Mouse (Mus musculus) CH12.LX (cell line): ENCODE data around the gene Actb. TPM values are rescaled to one million over a fixed set of nuclear protein-coding genes. Genes with fewer than 3 reads are reported as not detected.
A peak's percentile ranks its signal among the peaks of the same experiment; 100 is the strongest.

Experiments used
- DNase-seq: peaks from one replicate; pipeline ENCODE4 v3.0.0-alpha.2; 2013; ENCODE audit errors: extremely low read depth
- H3K27ac ChIP-seq: 2 replicates; pipeline ENCODE4 v1.5.1; 2012; ENCODE audit warnings: low read depth, mild to moderate bottlenecking, control low read depth, moderate library complexity; ENCODE audit not compliant: insufficient read depth
- H3K27me3 ChIP-seq: replicated peaks from 2 replicates; pipeline ENCODE3; 2012; ENCODE audit warnings: inconsistent platforms
- H3K36me3 ChIP-seq, 2 experiments: replicated peaks in 1 of 2; 2 replicates each; pipeline versions ENCODE3 to v1.6.1; 2012; ENCODE audit warnings: inconsistent platforms in 1 of 2, low read length in 1 of 2, mild to moderate bottlenecking in 1 of 2, mixed read lengths in 1 of 2, moderate library complexity in 1 of 2; ENCODE audit not compliant: control insufficient read depth in 1 of 2, insufficient read depth in 1 of 2
- H3K4me1 ChIP-seq, 2 experiments: 2 replicates each; pipeline ENCODE4 v1.6.1; 2012; ENCODE audit warnings: inconsistent platforms in 1 of 2, moderate library complexity in 1 of 2; ENCODE audit not compliant: insufficient read depth in 2 of 2, control insufficient read depth in 1 of 2
- H3K4me2 ChIP-seq: 2 replicates; pipeline ENCODE4 v1.6.1; 2012; ENCODE audit warnings: low read depth, mild to moderate bottlenecking, control low read depth; ENCODE audit not compliant: poor library complexity, insufficient read depth, severe bottlenecking
- H3K4me3 ChIP-seq, 3 experiments: fragments of 150-350 bp in 1 of 3; sonication (generic) in 1 of 3; replicated peaks in 1 of 3; 2 replicates each; pipeline versions ENCODE3 to v1.5.1; 2011 to 2012; ENCODE audit warnings: low read depth in 2 of 3, low read length in 2 of 3, mild to moderate bottlenecking in 2 of 3, moderate library complexity in 2 of 3, control low read depth in 1 of 3, improper control_type of control experiment in 1 of 3, inconsistent platforms in 1 of 3, mixed read lengths in 1 of 3; ENCODE audit not compliant: poor library complexity in 1 of 3
- H3K79me2 ChIP-seq: replicated peaks from 2 replicates; pipeline ENCODE4 v1.6.1; 2012; ENCODE audit warnings: mild to moderate bottlenecking, moderate library complexity; ENCODE audit not compliant: control insufficient read depth, poor library complexity, insufficient read depth, severe bottlenecking; ENCODE audit errors: extremely low read depth
- H3K9ac ChIP-seq: 2 replicates; pipeline ENCODE4 v1.6.1; 2012; ENCODE audit warnings: low read depth, mild to moderate bottlenecking, control low read depth, moderate library complexity; ENCODE audit not compliant: insufficient read depth
- H3K9me3 ChIP-seq: replicated peaks from 2 replicates; pipeline ENCODE3; 2012; ENCODE audit warnings: low read length, inconsistent platforms, mixed read lengths
- BHLHE40 ChIP-seq: IDR thresholded peaks from 2 replicates; pipeline ENCODE4 v1.6.1; 2011; ENCODE audit warnings: mild to moderate bottlenecking, low read depth, low read length, improper control_type of control experiment
- NRF1 ChIP-seq: IDR thresholded peaks from 2 replicates; pipeline ENCODE4 v1.6.1; 2014; ENCODE audit warnings: low read depth, mild to moderate bottlenecking, inconsistent platforms, low read length, improper control_type of control experiment, moderate library complexity
- PAX5 ChIP-seq: IDR thresholded peaks from 2 replicates; pipeline ENCODE4 v1.6.1; 2012; ENCODE audit warnings: low read length, inconsistent platforms, mixed read lengths
- POLR2A ChIP-seq: IDR thresholded peaks from 2 replicates; pipeline ENCODE4 v1.6.1; 2011; ENCODE audit warnings: low read depth, mild to moderate bottlenecking, improper control_type of control experiment, low read length
- RAD21 ChIP-seq: IDR thresholded peaks from 2 replicates; pipeline ENCODE4 v1.6.1; 2011; ENCODE audit warnings: low read depth, mild to moderate bottlenecking, low read length, improper control_type of control experiment, moderate library complexity
- RCOR1 ChIP-seq: conservative IDR thresholded peaks from 2 replicates; pipeline ENCODE4 v1.6.1; 2012; ENCODE audit warnings: low read depth, mild to moderate bottlenecking, inconsistent platforms, low read length, improper control_type of control experiment
- SMC3 ChIP-seq: IDR thresholded peaks from 2 replicates; pipeline ENCODE4 v1.6.1; 2011; ENCODE audit warnings: low read depth, low read length, improper control_type of control experiment
- ZC3H11A ChIP-seq: IDR thresholded peaks from 2 replicates; pipeline ENCODE4 v1.6.1; 2012; ENCODE audit warnings: low read depth, mild to moderate bottlenecking, inconsistent platforms, low read length, improper control_type of control experiment
- dilution Hi-C: fragments of 300-500 bp; cut with MboI; formaldehyde crosslinking; loops from 2 replicates; pipeline ENCODE4 v1.14.3; 2020; ENCODE audit warnings: low sequenced_read_pairs; ENCODE audit not compliant: extremely low pct_unique_long_range_greater_than_20kb, extremely low pct_ligation_motif_present
- in situ Hi-C: fragments of 300-500 bp; cut with MboI; formaldehyde crosslinking; loops from 3 replicates; pipeline ENCODE4 v1.14.3; 2019; ENCODE audit warnings: low sequenced_read_pairs, low pct_ligation_motif_present, low pct_unique_long_range_greater_than_20kb, mixed read lengths
- polyA plus RNA-seq: library from polyadenylated mRNA; unstranded; fragments of >175 nt; gene quantifications from 2 replicates; pipeline ENCODE4 v1.2.1, GENCODE M21; 2012; ENCODE audit warnings: low read depth; ENCODE audit not compliant: insufficient read length
- total RNA-seq, 2 experiments: library from RNA; depleted of rRNA; stranded (reverse); fragments of 300-350 nt in 1 of 2; fragments of >200 nt in 1 of 2; gene quantifications; 2 replicates each; pipeline ENCODE4 v1.2.3; 2012 to 2014

Gene Actb
- total and polyA plus RNA-seq, 3 experiments = 3,882 to 5,048 (median 4,756) TPM

DNA sequence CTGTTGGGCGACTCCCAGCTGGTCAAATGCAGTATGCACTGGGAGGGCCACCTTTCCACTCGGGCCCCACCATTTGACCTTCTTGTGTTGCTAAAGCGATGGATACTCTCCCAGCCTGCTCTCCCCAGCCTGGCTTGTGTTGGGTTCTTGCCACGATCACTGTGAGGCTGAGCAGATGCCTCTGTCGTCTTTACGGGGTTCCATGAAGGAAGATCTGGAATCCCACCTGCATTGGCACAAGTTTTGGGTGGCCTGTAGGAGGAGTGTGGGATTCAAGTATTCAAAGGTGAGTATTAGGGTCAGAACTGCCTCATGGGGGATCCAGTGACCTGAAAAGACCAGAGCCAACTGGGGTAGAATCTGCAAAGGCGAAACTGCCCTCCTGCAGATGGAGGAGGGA, 5.9 kb downstream of the Actb start:
- H3K27me3 ChIP-seq = no peaks in the 10 kb centered on the region
- peaks cover 26% of the 10 kb centered on the region for H3K79me2 ChIP-seq
- no peak overlapping the region for H3K4me2 ChIP-seq
- H3K27ac ChIP-seq = no peak overlapping the region
- H3K9ac ChIP-seq = no peak overlapping the region
- H3K36me3 ChIP-seq = peaks cover 54 to 70% of the 10 kb centered on the region in 2 experiments
- dilution Hi-C loops (no loop called here), in situ Hi-C loops (no loop called here)
- TF ChIP-seq POLR2A = no peak; the same call in 1 of the 2 replicates
- no peak for TF ChIP-seq SMC3
- H3K9me3 ChIP-seq = no peaks in the 10 kb centered on the region
- no peak for DNase-seq
- H3K4me1 ChIP-seq = peaks cover 10 to 43% of the 10 kb centered on the region in 2 experiments
- H3K4me3 ChIP-seq = no peak overlapping the region

DNA sequence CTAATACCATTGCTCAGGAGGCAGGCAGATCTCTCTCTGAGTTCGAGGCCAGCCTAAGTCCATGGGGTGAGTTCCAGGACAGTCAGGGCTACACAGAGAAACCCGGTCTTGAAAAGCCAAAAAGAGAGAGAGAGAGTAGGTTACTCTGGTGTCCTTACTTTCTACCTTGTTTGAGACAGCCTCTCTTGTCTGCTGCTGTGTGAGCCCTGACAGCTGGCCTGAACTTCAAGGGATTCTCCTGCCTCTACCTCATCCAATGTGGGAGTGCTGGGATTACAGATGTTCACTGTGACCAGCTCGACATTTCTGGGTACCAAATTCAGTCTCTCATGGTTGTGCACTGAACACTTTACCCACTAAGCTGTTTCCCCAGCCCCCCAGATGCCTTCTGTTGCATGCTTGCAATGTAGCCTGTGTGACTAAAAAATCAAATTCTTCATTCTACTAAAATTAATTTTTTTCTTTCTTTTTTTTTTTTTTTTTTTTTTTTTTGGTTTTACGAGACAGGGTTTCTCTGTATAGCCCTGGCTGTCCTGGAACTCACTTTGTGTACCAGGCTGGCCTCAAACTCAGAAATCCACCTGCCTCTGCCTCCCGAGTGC, 6.5 kb downstream of the Actb start:
- Histone ChIP-seq H3K4me2 (no peak overlapping the region), H3K27me3 (no peaks in the 10 kb centered on the region), H3K79me2 (peaks cover 21% of the 10 kb centered on the region), H3K36me3 (peaks cover 48 to 64% of the 10 kb centered on the region in 2 experiments), H3K4me1 (peaks cover 10 to 43% of the 10 kb centered on the region in 2 experiments), H3K27ac (no peak overlapping the region), H3K9ac (no peak overlapping the region), H3K9me3 (no peaks in the 10 kb centered on the region), H3K4me3 (no peak overlapping the region)
- no peak for DNase-seq
- in situ Hi-C loops = no loop called here
- dilution Hi-C loops = no loop called here
- TF ChIP-seq ZC3H11A (no peak), PAX5 (no peak), BHLHE40 (no peak)

DNA sequence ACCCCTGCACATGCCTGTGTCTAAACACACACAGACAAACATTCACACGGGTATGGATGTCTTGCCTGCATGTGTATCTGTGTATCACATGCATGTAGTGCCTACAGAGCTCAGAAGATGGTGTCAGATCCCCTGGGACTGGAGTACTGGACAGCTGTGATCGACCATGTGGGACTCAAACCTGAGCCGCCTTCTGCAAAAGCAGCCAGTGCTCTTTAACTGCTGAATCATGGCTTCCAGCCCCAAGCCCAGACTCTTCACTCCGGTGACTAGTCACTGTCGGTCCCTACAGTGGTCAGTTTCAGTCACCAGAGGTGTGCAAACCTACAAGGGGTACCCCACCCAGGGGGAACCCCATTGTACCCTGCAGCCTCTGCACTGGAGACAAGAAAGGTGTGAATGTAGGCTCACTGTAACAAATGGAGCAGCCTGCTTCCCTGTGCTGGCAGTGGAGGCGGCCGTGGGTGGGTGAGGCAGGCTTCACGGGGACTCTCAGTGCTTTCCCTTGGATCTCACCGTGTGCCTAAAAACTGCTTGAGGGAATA, 7.4 kb downstream of the Actb start:
- peak; percentile 63 for DNase-seq
- H3K9me3 ChIP-seq = no peaks in the 10 kb centered on the region
- no peaks in the 10 kb centered on the region for H3K27me3 ChIP-seq
- no peak overlapping the region for H3K4me3 ChIP-seq
- peaks cover 12% of the 10 kb centered on the region for H3K79me2 ChIP-seq
- dilution Hi-C loops = no loop called here
- H3K4me1 ChIP-seq = peaks cover 8 to 41% of the 10 kb centered on the region in 2 experiments
- no peak overlapping the region for H3K4me2 ChIP-seq
- no peak overlapping the region for H3K9ac ChIP-seq
- H3K27ac ChIP-seq = peak overlapping the region; percentile 34
- H3K36me3 ChIP-seq = peaks cover 39 to 55% of the 10 kb centered on the region in 2 experiments
- TF ChIP-seq RCOR1 (no peak), RAD21 (no peak), NRF1 (no peak)
- in situ Hi-C loops = no loop called here
